Mouse (Mus musculus) hindbrain, embryonic 12.5 days (tissue): ENCODE measurements at regions not wholly inside any gene's neighbourhood (a gene's known extent, or its start where the extent isn't known, plus 50 kb on each side); places are given as distances from the start of the nearest gene placed in this dataset.

Experiments used
- ATAC-seq: fragments of 200-750 bp; cut with Nextera tagmentation; 2 replicates; pipeline ENCODE4 v1.8.0; 2017; ENCODE audit warnings: moderate TSS enrichment; ENCODE audit not compliant: low FRiP score
- H3K27ac ChIP-seq: fragments of 300-500 bp; sonication (generic); 2 replicates; pipeline ENCODE4 v1.5.1; 2016; ENCODE audit warnings: mild to moderate bottlenecking
- H3K27me3 ChIP-seq: fragments of 300-500 bp; sonication (generic); 2 replicates; pipeline ENCODE4 v1.6.1; 2016; ENCODE audit warnings: mild to moderate bottlenecking
- H3K36me3 ChIP-seq: fragments of 300-500 bp; sonication (generic); 2 replicates; pipeline ENCODE4 v1.6.1; 2016; ENCODE audit warnings: mild to moderate bottlenecking
- H3K4me1 ChIP-seq: fragments of 300-500 bp; sonication (generic); 2 replicates; pipeline ENCODE4 v1.6.1; 2016
- H3K4me2 ChIP-seq: fragments of 300-500 bp; sonication (generic); replicated peaks from 2 replicates; pipeline ENCODE4 v1.6.1; 2016; ENCODE audit warnings: mild to moderate bottlenecking
- H3K4me3 ChIP-seq: fragments of 300-500 bp; sonication (generic); 2 replicates; pipeline ENCODE4 v1.5.1; 2016; ENCODE audit warnings: mild to moderate bottlenecking
- H3K9ac ChIP-seq: fragments of 300-500 bp; sonication (generic); 2 replicates; pipeline ENCODE4 v1.6.1; 2016; ENCODE audit warnings: mild to moderate bottlenecking, moderate library complexity
- H3K9me3 ChIP-seq: fragments of 300-500 bp; sonication (generic); replicated peaks from 2 replicates; pipeline ENCODE4 v1.6.1; 2016; ENCODE audit warnings: mild to moderate bottlenecking
- WGBS: fragments of 180-500 bp; shearing (Covaris S2); methylation state at CpG from one replicate; pipeline ENCODE4 v1.1.7; 2016; 5-methylcytosine and 5-hydroxymethylcytosine counted together

DNA sequence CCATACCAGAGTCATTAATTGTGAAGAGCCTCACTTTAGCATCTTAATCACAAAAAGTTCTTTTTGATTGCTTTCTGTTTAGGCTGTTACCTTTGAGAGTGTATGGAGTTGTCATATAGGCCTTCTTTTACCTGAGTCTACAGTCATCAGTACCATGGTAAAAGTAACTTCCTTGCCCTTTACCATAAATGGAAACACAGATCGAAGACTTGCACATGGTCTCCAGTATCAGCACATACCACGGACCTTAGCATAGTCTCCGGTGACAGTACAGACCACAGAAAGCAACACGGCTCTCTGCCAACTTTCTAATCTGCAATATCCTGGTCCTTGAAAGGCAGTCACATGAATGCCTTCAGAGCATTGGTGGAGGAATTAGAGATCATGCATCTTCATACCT, 1626.8 kb upstream of the Gm6569 start:
- no peaks in the 10 kb centered on the region for H3K9me3 ChIP-seq
- H3K27ac ChIP-seq, result no peak overlapping the region
- no peak for ATAC-seq

GRCm38 (mm10) chr15:72208076-72208475, 1626.3 kb upstream of the Gm6569 start:
- 68% methylated on average over 4 of the region's 4 CpGs for WGBS
- ATAC-seq, result no peak
- peaks cover 2% of the 10 kb centered on the region; the same call in 1 of the 2 replicates for H3K4me1 ChIP-seq

More for the DNA sequence above, 1626.8 kb upstream of the Gm6569 start:
- Histone ChIP-seq H3K4me2 (no peak overlapping the region), H3K9ac (no peak overlapping the region), H3K27me3 (no peaks in the 10 kb centered on the region), H3K4me3 (no peak overlapping the region), H3K36me3 (no peaks in the 10 kb centered on the region), H3K4me1 (peaks cover 2% of the 10 kb centered on the region; the same call in 1 of the 2 replicates)
- WGBS, result 90% methylated on average over 4 of the region's 4 CpGs

DNA sequence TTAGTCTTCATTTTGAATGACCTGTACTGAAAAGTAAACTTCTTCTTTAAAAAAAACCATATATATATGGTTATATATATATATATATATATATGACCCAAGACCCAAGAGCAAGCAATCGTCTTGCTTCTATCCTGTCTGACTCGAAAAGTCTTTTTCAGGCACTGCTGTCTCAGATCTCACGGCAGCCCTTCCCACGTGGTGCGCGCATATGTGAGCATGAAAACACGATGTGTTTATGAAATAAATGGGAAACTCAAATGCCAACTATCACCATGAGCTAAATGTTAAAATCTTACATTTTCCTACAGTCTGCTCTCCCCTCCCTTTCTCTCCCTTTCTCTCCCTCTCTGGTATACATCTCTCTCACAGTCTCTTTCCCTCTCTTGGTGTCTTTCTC, 1625.4 kb upstream of the Gm6569 start:
- Histone ChIP-seq H3K4me3 (no peak overlapping the region), H3K36me3 (no peaks in the 10 kb centered on the region), H3K27ac (no peak overlapping the region), H3K4me1 (peaks cover 2% of the 10 kb centered on the region; the same call in 1 of the 2 replicates), H3K9ac (no peak overlapping the region), H3K4me2 (no peak overlapping the region), H3K27me3 (no peaks in the 10 kb centered on the region), H3K9me3 (no peaks in the 10 kb centered on the region)
- WGBS, result 91% methylated on average over 7 of the region's 7 CpGs
- no peak for ATAC-seq

More at GRCm38 (mm10) chr15:72208076-72208475, 1626.3 kb upstream of the Gm6569 start:
- H3K27me3 ChIP-seq, result no peaks in the 10 kb centered on the region
- no peak overlapping the region for H3K9ac ChIP-seq
- no peak overlapping the region for H3K27ac ChIP-seq
- no peak overlapping the region for H3K4me2 ChIP-seq
- H3K9me3 ChIP-seq, result no peaks in the 10 kb centered on the region
- no peak overlapping the region for H3K4me3 ChIP-seq
- no peaks in the 10 kb centered on the region for H3K36me3 ChIP-seq

DNA sequence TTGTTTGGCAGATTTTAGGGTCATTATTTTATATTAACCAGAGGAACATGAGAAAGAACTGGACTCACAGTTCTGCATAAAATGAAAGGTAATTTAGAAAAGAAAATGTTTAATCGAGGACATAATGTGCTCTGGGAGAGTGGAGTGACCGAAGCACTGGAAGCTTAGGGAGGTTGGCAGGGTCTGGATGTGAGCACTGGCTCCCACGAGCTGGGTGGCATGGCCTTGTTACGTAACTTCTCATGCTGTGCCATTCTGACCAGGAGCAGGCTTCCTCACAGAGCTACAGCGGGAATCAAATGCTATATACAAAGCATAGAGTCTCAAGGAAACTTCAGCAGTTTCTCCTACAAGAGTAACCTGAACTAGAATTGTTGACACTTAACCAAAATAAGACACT, 1616.6 kb upstream of the Gm6569 start:
- Histone ChIP-seq H3K27ac (no peak overlapping the region), H3K4me2 (no peak overlapping the region), H3K9me3 (no peaks in the 10 kb centered on the region), H3K4me1 (no peaks in the 10 kb centered on the region), H3K36me3 (no peaks in the 10 kb centered on the region), H3K27me3 (no peaks in the 10 kb centered on the region), H3K4me3 (no peak overlapping the region), H3K9ac (no peak overlapping the region)
- no peak for ATAC-seq
- WGBS, result 79% methylated on average over 5 of the region's 5 CpGs

- WGBS, result 80% methylated on average over 7 of the region's 7 CpGs
Measured at GRCm38 (mm10) chr15:72219985-72220384, 1614.4 kb upstream of the Gm6569 start.

DNA sequence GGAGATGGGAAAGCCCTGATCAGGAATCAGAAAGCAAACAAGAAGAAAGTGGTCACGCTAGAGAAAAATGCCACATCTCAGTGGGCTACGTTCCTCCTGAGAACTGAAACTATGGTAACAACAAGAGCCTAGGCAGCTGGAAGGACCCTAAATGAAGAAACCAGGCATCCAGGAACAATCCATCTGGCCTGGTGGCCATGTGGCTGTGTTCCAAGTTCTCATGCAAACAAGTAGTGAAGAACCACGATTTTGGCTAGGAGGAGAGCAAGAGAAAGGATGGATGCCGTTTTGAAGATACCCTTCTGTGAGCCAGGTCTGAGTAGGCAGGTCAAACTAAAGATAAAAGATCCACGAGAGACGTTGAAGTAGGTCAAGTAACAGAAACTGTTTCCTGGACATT, 1613.6 kb upstream of the Gm6569 start:
- WGBS, result 84% methylated on average over 6 of the region's 6 CpGs
- no peak for ATAC-seq
- Histone ChIP-seq H3K27ac (no peak overlapping the region), H3K4me2 (no peak overlapping the region), H3K27me3 (no peaks in the 10 kb centered on the region), H3K4me3 (no peak overlapping the region), H3K9me3 (no peaks in the 10 kb centered on the region), H3K36me3 (no peaks in the 10 kb centered on the region), H3K4me1 (no peaks in the 10 kb centered on the region), H3K9ac (no peak overlapping the region)

More at GRCm38 (mm10) chr15:72219985-72220384, 1614.4 kb upstream of the Gm6569 start:
- ATAC-seq, result no peak
- H3K36me3 ChIP-seq, result no peaks in the 10 kb centered on the region
- no peaks in the 10 kb centered on the region for H3K9me3 ChIP-seq
- H3K4me3 ChIP-seq, result no peak overlapping the region
- no peak overlapping the region for H3K4me2 ChIP-seq
- H3K4me1 ChIP-seq, result no peaks in the 10 kb centered on the region
- no peak overlapping the region for H3K9ac ChIP-seq
- H3K27ac ChIP-seq, result no peak overlapping the region
- no peaks in the 10 kb centered on the region for H3K27me3 ChIP-seq

DNA sequence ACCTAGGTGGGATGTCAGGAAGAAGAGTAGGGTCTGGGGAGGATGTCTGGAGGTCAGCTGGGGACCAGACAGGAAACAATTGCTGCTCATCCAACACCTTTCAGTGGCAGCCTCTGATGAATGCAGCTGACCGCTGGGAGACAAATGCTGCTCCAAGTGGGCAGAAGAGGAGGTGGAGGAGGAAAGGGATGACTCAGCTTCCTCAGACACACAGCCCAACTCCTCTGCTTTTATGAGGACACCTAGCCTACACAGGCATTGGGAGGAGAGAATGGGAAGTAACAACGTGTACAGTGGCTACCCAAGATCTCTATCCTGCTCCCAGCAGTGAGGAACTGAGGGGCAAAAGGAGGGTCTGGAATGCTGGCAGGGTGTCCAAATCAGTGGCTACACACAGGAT, 1602.0 kb upstream of the Gm6569 start:
- H3K27ac ChIP-seq, result no peak overlapping the region
- H3K9me3 ChIP-seq, result no peaks in the 10 kb centered on the region
- no peaks in the 10 kb centered on the region for H3K36me3 ChIP-seq
- H3K4me3 ChIP-seq, result no peak overlapping the region
- no peak overlapping the region for H3K9ac ChIP-seq
- no peaks in the 10 kb centered on the region for H3K4me1 ChIP-seq
- no peaks in the 10 kb centered on the region for H3K27me3 ChIP-seq
- ATAC-seq, result no peak
- 57% methylated on average over 2 of the region's 2 CpGs for WGBS
- no peak overlapping the region for H3K4me2 ChIP-seq

DNA sequence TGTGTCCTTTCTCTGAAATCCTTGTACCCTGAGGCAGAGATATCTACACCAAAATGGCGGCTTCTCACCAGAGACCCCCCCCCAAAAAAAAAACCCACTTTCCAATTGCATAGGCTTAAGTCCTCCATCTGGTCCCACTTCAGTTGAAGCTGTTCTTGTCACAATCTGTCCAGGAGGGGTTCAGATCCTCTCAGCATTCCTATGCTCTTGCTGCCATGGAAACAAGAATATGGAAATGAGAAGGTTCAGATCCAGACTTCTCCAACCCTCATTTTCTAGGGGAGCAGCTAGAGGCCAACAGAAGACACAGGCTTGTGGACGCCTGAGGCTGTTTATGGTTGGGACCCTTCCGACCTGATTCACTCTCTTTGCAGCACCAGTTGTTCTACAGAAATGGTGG, 1569.7 kb upstream of the Gm6569 start:
- Histone ChIP-seq H3K4me3 (no peak overlapping the region), H3K9ac (no peak overlapping the region), H3K4me2 (no peak overlapping the region), H3K4me1 (no peaks in the 10 kb centered on the region), H3K27me3 (no peaks in the 10 kb centered on the region), H3K9me3 (peaks cover 5% of the 10 kb centered on the region; the same call in 1 of the 2 replicates), H3K27ac (no peak overlapping the region), H3K36me3 (no peaks in the 10 kb centered on the region)
- ATAC-seq, result no peak
- 70% methylated on average over 3 of the region's 3 CpGs for WGBS

- no peak for ATAC-seq
- 40% methylated on average over 1 of the region's 1 CpGs for WGBS
- no peaks in the 10 kb centered on the region for H3K9me3 ChIP-seq
- no peaks in the 10 kb centered on the region for H3K36me3 ChIP-seq
- H3K27me3 ChIP-seq, result no peaks in the 10 kb centered on the region
- no peak overlapping the region for H3K9ac ChIP-seq
- no peak overlapping the region for H3K4me2 ChIP-seq
- H3K4me1 ChIP-seq, result no peaks in the 10 kb centered on the region
- no peak overlapping the region for H3K27ac ChIP-seq
- no peak overlapping the region for H3K4me3 ChIP-seq
Measured at GRCm38 (mm10) chr15:72283846-72284245, 1550.5 kb upstream of the Gm6569 start.

- WGBS, result 69% methylated on average over 2 of the region's 2 CpGs
- H3K27me3 ChIP-seq, result no peaks in the 10 kb centered on the region
- no peak overlapping the region for H3K4me3 ChIP-seq
- H3K4me1 ChIP-seq, result no peaks in the 10 kb centered on the region
- ATAC-seq, result no peak
- no peaks in the 10 kb centered on the region for H3K9me3 ChIP-seq
- no peak overlapping the region for H3K9ac ChIP-seq
- no peak overlapping the region for H3K27ac ChIP-seq
- H3K36me3 ChIP-seq, result no peaks in the 10 kb centered on the region
- H3K4me2 ChIP-seq, result no peak overlapping the region
Measured at GRCm38 (mm10) chr15:72296648-72297047, 1537.7 kb upstream of the Gm6569 start.

DNA sequence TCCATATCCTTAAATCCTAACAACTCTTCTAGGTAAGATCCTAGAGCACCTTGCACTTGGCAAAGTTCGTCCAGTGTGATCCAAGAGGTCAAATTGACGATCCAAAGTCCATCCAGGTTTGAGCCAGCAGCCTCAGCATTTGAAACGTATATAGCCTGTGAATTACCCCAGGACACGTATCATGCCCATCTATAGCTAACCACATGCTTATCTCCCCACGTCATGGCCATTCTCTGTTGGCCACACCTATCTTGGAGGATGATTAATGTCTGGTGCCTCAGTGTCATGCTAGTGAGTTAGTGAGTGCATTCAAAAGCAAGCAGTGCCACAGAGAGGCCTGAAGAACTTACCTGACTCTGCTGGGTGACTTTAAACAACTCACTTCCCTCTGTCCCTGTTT, 1521.9 kb upstream of the Gm6569 start:
- Histone ChIP-seq H3K36me3 (no peaks in the 10 kb centered on the region), H3K4me3 (no peak overlapping the region), H3K4me1 (no peaks in the 10 kb centered on the region), H3K9me3 (no peaks in the 10 kb centered on the region), H3K9ac (no peak overlapping the region), H3K27ac (no peak overlapping the region), H3K27me3 (no peaks in the 10 kb centered on the region), H3K4me2 (no peak overlapping the region)
- no peak for ATAC-seq
- 89% methylated on average over 5 of the region's 5 CpGs for WGBS

DNA sequence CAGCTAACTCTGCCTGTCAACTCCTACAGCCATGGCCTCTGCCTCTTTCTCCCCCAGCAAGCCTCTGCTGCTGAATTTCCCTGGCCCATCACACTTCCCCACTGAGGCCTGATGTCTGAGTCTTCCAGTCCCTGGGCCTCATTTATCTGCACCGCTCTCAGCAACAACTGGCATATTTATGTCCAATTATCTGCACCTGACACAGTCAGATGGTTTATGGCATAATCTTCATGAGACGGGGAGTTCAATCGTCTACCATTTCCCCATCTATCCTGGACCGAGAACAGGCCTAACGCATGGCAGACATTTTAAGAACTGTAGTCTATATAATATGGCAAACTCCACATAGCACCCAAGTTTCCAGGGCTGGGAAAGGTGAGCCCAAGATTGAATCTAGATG, 1512.8 kb upstream of the Gm6569 start:
- Histone ChIP-seq H3K4me2 (no peak overlapping the region), H3K9ac (no peak overlapping the region), H3K27me3 (no peaks in the 10 kb centered on the region), H3K4me3 (no peak overlapping the region), H3K4me1 (no peaks in the 10 kb centered on the region), H3K36me3 (no peaks in the 10 kb centered on the region), H3K9me3 (no peaks in the 10 kb centered on the region), H3K27ac (no peak overlapping the region)
- no peak for ATAC-seq
- 96% methylated on average over 5 of the region's 5 CpGs for WGBS

- Histone ChIP-seq H3K4me2 (no peak overlapping the region), H3K9me3 (no peaks in the 10 kb centered on the region), H3K27me3 (no peaks in the 10 kb centered on the region), H3K36me3 (no peaks in the 10 kb centered on the region), H3K4me1 (no peaks in the 10 kb centered on the region), H3K9ac (no peak overlapping the region), H3K27ac (no peak overlapping the region), H3K4me3 (no peak overlapping the region)
- ATAC-seq, result no peak
- 86% methylated on average over 3 of the region's 3 CpGs for WGBS
Measured at GRCm38 (mm10) chr15:72322127-72322526, 1512.2 kb upstream of the Gm6569 start.
